Comparison of ENCODE assay signal across 37 mouse cellular contexts in the genomic region with DNA sequence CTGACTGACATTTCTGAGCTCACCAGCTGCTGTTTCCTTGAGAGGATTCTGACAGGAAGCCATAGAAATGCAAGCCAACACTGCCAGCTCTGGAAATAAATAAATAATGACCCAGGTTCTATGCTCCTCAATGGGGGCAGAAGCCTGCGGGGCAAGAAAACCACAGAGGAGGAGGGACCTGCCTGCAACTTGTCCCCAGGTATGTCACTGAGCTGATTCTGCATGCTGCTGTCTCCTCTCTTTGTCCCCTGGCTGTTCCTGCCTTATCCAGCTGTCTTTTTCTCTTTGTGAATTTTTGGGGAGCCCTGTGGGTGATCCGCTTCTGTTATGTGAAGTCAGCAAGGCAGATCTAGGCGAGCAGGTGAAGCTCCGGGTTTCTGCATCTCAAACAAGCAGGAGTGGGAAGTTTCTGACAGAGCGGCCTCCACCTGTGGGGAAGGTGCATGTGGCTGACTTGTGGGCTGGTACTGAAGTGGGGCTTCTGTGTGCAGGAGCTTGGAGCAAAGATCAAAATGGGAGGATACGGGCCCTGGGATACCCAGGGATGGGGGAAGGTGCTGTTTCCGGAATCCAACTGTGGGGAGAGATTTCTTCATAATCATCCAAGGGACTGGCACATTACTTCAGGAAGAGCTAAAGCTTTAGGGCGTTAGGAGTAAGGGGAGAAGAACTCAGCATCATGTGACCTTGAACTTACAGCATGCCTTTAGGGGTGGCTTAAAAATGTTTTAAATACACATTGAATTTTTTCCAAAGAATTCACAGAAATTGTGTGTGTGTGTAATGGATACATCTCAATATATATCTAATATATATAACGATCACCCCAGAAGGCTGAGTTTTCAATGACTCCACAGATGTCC. TPM values are rescaled to one million over a fixed set of nuclear protein-coding genes. Genes with fewer than 3 reads are reported as not detected.
DNase-seq lines count a peak whose midpoint lies in the region; ATAC-seq and TF ChIP-seq lines count a peak whose summit lies in the region.
"Had no signal": no experiment of that assay in that cellular context is flagged by ENCODE, and none has a peak within 500 bp of the region (broad histone marks: within the 10 kb centered on the region; RNA-seq: fewer than 3 reads in every experiment).

No protein-coding gene starts in this region.

- H3K4me3 ChIP-seq in hindbrain, postnatal 0 days (ENCODE audit: low read length) = no peak overlapping the region
- H3K4me3 ChIP-seq in hindbrain, embryonic 16.5 days (ENCODE audit: low read length) = no peak overlapping the region
- H3K4me3 ChIP-seq in limb, embryonic 15.5 days = peak overlapping the region; percentile 12
- H3K4me3 ChIP-seq: forebrain, embryonic 10.5 days; heart, embryonic 10.5 days; heart, embryonic 15.5 days; liver, embryonic 15.5 days had no signal

- H3K9ac ChIP-seq in hindbrain, postnatal 0 days (replicated peaks; ENCODE audit: low read length) = no peak overlapping the region
- H3K9ac ChIP-seq in hindbrain, embryonic 16.5 days (ENCODE audit: low read depth, low read length) = no peak overlapping the region
- no peak overlapping the region for H3K9ac ChIP-seq in limb, embryonic 15.5 days
- H3K9ac ChIP-seq: heart, embryonic 15.5 days; liver, embryonic 15.5 days had no signal

- H3K36me3 ChIP-seq in hindbrain, postnatal 0 days (ENCODE audit: insufficient read depth, low read length) = no peaks in the 10 kb centered on the region
- H3K36me3 ChIP-seq in hindbrain, embryonic 16.5 days (ENCODE audit: control insufficient read depth, insufficient read depth, low read length) = no peaks in the 10 kb centered on the region
- H3K36me3 ChIP-seq in limb, embryonic 15.5 days = no peaks in the 10 kb centered on the region
- H3K36me3 ChIP-seq: forebrain, embryonic 10.5 days; heart, embryonic 10.5 days; heart, embryonic 15.5 days; liver, embryonic 15.5 days had no signal

- no peak for TF ChIP-seq CTCF in hindbrain, postnatal 0 days (IDR thresholded peaks at IDR 0.05; ENCODE audit: low read depth)

- H3K4me2 ChIP-seq in hindbrain, postnatal 0 days (ENCODE audit: low read depth, low read length) = no peak overlapping the region
- no peak overlapping the region for H3K4me2 ChIP-seq in hindbrain, embryonic 16.5 days (ENCODE audit: low read length)
- H3K4me2 ChIP-seq in limb, embryonic 15.5 days = no peak overlapping the region
- H3K4me2 ChIP-seq: heart, embryonic 15.5 days; liver, embryonic 15.5 days; midbrain, embryonic 11.5 days had no signal

- H3K27ac ChIP-seq in hindbrain, postnatal 0 days = no peak overlapping the region
- H3K27ac ChIP-seq in hindbrain, embryonic 16.5 days (ENCODE audit: low read depth, low read length) = no peak overlapping the region
- 0 out of 2 replicates have a peak overlapping the region, but pooled peaks have one; percentile 0 for H3K27ac ChIP-seq in limb, embryonic 15.5 days
- H3K27ac ChIP-seq: forebrain, embryonic 10.5 days; heart, embryonic 10.5 days; heart, embryonic 15.5 days; liver, embryonic 15.5 days had no signal

- H3K4me1 ChIP-seq in hindbrain, postnatal 0 days (ENCODE audit: insufficient read depth, low read length) = no peaks in the 10 kb centered on the region
- no peaks in the 10 kb centered on the region for H3K4me1 ChIP-seq in hindbrain, embryonic 16.5 days (ENCODE audit: control insufficient read depth, insufficient read depth, low read depth, low read length)
- no peaks in the 10 kb centered on the region for H3K4me1 ChIP-seq in limb, embryonic 15.5 days
- H3K4me1 ChIP-seq: forebrain, embryonic 10.5 days; heart, embryonic 15.5 days; liver, embryonic 15.5 days had no signal

- peak; percentile 32; the same call in 1 of the 2 replicates for ATAC-seq in hindbrain, postnatal 0 days
- no peak for ATAC-seq in hindbrain, embryonic 16.5 days
- ATAC-seq in limb, embryonic 15.5 days (ENCODE audit: insufficient number of reproducible peaks, low FRiP score, low TSS enrichment, low read depth) = no peak
- ATAC-seq: forebrain, embryonic 16.5 days; intestine, postnatal 0 days had no signal

- DNase-seq in hindbrain, postnatal 0 days (ENCODE audit: low spot score) = no peak
- peak; percentile 10 for DNase-seq in retina, postnatal 1 day
- DNase-seq in retina, embryonic 14.5 days (ENCODE audit: low spot score) = no peak
- no peak for DNase-seq in yolk sac, embryonic 10.5 days (ENCODE audit: low spot score)
- no peak for DNase-seq in left cerebral cortex, adult 9 months (ENCODE audit: low spot score in 2 of 2)
- DNase-seq: adrenal gland, postnatal 25 days; cerebellum, adult 2 months; cerebellum, postnatal 25 days; gastrocnemius, postnatal 14 days; heart, adult 11 months; kidney, adult 9 months; kidney, postnatal 10 days; layer of hippocampus, adult 9-11 months; lung, postnatal 36 days; right cerebral cortex, postnatal 4 days; thymus, adult 2 months; thymus, postnatal 36 days had no signal

- WGBS in hindbrain, postnatal 0 days = 79% methylated on average over 9 of the region's 9 CpGs
- WGBS in hindbrain, embryonic 16.5 days = 81% methylated on average over 9 of the region's 9 CpGs
- WGBS in limb, embryonic 15.5 days = 67% methylated on average over 9 of the region's 9 CpGs

- H3K9me3 ChIP-seq in hindbrain, postnatal 0 days (ENCODE audit: low read length) = no peaks in the 10 kb centered on the region
- H3K9me3 ChIP-seq in hindbrain, embryonic 16.5 days (ENCODE audit: control insufficient read depth, low read length) = no peaks in the 10 kb centered on the region
- H3K9me3 ChIP-seq in limb, embryonic 15.5 days = no peaks in the 10 kb centered on the region
- H3K9me3 ChIP-seq: forebrain, embryonic 10.5 days; heart, embryonic 10.5 days; heart, embryonic 15.5 days; liver, embryonic 15.5 days had no signal

- no peaks in the 10 kb centered on the region for H3K27me3 ChIP-seq in hindbrain, postnatal 0 days (ENCODE audit: insufficient read depth, low read length)
- no peaks in the 10 kb centered on the region for H3K27me3 ChIP-seq in hindbrain, embryonic 16.5 days (replicated peaks; ENCODE audit: control insufficient read depth, insufficient read depth, low read length)
- no peaks in the 10 kb centered on the region for H3K27me3 ChIP-seq in limb, embryonic 15.5 days
- H3K27me3 ChIP-seq: heart, embryonic 15.5 days; liver, embryonic 15.5 days had no signal

RNA-seq across cellular contexts. Expression of gene Pkhd1, which starts 53.3 kb away (rescaled TPM):
- 0.14 TPM in 1 of 2 replicates, not detected in the other for total RNA-seq in hindbrain, postnatal 0 days (2014; rRNA removed)
- 0.09 TPM in 1 of 2 replicates, not detected in the other for polyA plus RNA-seq in hindbrain, postnatal 0 days (2015; fragmentation: Nextera tagmentation; extraction: Ambion mirVana)
- polyA plus RNA-seq in hindbrain, embryonic 16.5 days (2015; fragmentation: Nextera tagmentation; extraction: Ambion mirVana) = 0.01 TPM in 2 replicates
- 0.10 and 0.20 TPM in 2 replicates for polyA plus RNA-seq in limb, embryonic 15.5 days (2015; fragmentation: Nextera tagmentation; extraction: Ambion mirVana)
- total RNA-seq: heart, postnatal 25 days; megakaryocyte, adult 5-6 weeks; neutrophil, adult 5-6 weeks had no signal
- polyA plus RNA-seq: embryonic facial prominence, embryonic 11.5 days; forebrain, embryonic 10.5 days; heart, embryonic 15.5 days; midbrain, embryonic 11.5 days had no signal

RNA-seq across cellular contexts. Expression of gene Il17a, which starts 59.6 kb away (rescaled TPM):
- not detected in 2 replicates for total RNA-seq in hindbrain, postnatal 0 days (2014; rRNA removed)
- polyA plus RNA-seq in hindbrain, postnatal 0 days (2015; fragmentation: Nextera tagmentation; extraction: Ambion mirVana) = not detected in 2 replicates
- not detected in 2 replicates for polyA plus RNA-seq in hindbrain, embryonic 16.5 days (2015; fragmentation: Nextera tagmentation; extraction: Ambion mirVana)
- polyA plus RNA-seq in limb, embryonic 15.5 days (2015; fragmentation: Nextera tagmentation; extraction: Ambion mirVana) = not detected in 2 replicates
- total RNA-seq: adrenal gland, adult 18-20 months; adrenal gland, postnatal 25 days; gastrocnemius, postnatal 14 days; heart, postnatal 25 days; left cerebral cortex, postnatal 14 days; liver, adult 2 months; megakaryocyte, adult 5-6 weeks had no signal
- polyA plus RNA-seq: brain, embryonic 14.5 days; cerebellum, adult 2 months; embryonic facial prominence, embryonic 11.5 days; forebrain, embryonic 10.5 days; forebrain, embryonic 16.5 days; heart, embryonic 10.5 days; heart, embryonic 15.5 days; hindbrain, embryonic 11.5 days; intestine, postnatal 0 days; liver, adult 2 months; liver, embryonic 15.5 days; lung, embryonic 16.5 days; midbrain, embryonic 11.5 days; neural tube, embryonic 11.5 days had no signal
